Mouse (Mus musculus) spleen, postnatal 14 days (tissue): Measurements from ENCODE around the gene Cit.

Experiments used
- DNase-seq, 2 experiments: peaks; one replicate each; pipeline ENCODE4 v3.0.0; 2021 to 2022; ENCODE audit warnings: low spot score in 2 of 2

Cit gene

DNA sequence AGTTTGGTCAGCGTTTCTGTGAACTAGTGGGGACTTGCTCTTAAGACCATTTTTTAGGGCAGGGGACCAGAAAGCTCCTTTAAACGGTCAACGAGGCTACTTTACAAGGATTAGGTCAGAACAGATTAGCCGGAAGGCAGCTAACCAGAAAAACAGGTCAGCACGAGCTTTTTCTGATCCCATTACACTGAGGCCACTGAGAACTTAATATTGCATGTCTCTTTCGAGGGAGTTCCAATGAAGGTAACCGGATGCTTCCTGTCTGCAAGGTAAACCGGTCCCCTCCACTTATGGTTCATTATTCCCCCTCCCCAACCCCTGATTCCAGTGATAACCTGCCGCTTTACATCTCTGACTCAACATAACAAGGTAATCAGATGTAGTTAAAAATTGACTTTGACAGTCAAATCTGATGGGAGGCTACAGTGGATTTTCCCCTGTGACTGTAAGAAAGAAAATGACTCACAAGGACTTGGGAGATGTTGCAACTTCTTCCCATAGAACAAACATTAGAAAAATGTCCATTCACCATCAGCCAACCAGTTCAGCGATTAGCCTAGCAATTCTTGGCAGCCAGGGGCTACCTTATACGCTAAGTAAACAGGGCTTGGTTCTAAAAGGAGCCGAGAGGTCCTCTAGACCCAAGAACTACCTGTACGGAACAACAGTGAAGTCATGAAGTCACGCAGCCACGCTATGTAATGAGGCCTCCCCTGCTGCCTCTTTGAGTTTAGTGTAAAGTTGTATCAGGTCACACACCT, 164.2 kb downstream of the Cit start:
- no peak for DNase-seq

DNA sequence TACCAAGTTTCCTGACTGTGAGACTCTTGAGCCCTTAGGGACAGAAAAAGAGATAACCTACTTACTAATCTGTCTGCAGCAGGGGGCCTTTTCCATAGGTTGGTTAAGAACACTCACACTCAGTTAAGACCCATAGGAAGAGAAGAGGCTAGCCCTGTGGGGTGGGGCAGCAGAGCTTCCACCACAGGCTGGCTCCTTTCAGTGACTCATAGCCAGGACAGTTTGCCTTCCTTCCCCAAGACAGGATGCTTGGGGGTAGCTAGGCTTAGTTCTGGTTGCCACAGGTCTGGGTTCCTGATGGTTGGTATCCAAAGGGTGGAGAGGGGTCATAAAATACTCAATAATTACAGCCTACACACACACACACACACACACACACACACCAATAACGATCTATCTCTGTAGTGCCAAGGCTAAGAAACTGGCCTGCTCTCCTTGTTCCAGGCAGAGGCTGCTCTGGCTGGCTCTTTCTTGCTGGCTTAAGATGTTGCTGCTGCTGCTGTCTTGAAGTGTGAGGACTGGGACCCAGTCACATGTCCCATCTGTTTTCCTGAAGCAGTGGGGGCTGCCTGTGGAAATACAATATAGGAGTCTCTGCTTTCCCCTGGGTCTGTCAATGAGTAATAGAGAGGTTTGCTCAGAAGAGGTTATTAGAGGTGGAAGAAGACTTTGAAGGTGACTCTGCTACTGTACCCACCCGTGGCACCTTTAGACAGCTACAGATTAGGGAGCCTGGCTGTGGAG, 165.0 kb downstream of the Cit start:
- no peak for DNase-seq

DNA sequence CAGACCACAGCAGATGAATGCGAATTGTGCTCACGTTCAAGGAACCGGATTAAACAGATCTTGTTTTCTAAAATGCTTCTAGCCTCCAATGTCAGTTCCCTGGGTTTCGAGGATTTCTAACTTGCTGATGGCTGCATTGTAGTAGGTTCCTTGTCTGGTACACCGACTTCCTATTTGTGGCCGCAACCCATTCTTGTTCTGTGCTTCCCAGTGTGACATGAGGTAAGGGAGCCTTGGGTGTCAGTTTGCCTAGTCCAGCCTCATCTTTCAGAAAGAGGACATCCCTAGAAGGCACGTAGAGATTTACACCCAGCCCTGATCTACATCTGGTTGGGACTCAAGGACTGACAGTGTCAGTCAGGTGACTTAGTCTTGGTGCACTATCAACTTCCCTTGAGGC, 166.6 kb downstream of the Cit start:
- no peak for DNase-seq

- DNase-seq = no peak
Measured at GRCm38 (mm10) chr5:116012503-116012902, 167.4 kb downstream of the Cit start.

DNA sequence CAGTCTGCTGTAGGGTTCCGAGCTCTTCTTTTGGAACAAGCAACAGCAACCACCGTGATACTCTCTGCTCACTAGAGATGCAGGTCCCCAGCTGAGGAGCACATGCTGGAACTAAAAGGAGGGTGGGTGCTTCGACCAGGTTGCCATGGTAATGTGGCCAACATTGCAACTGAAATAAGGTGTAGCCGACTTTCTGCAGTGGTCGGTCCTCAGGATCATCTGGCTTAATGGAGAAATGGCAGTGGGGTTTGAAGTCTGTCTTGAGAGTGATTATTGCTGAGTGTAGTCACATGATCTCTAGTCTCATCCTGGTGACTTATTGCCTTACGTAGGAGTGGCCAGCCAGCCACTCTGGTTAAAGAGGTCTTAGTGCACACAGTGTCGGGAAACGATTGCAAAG, 168.7 kb downstream of the Cit start:
- DNase-seq = no peak

GRCm38 (mm10) chr5:116014237-116014636, 169.2 kb downstream of the Cit start:
- no peak for DNase-seq

DNA sequence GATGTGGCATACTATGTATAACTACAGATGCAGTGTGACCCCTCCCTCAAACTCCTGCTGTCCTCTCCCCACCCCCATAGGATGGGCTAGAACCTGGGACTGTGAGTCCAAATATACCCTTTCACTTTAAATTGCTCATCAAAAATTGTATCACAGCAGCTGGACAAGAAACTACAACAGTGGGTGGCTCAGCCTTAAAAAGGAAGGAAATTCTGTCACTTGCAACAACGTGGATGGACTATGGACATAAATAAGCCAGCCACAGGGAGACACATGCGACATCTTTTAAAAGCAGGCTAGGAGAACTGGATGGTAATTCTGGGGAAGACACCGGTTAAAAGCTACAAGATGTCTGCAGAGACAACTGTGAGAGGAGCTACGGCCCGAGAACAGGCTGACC, 171.5 kb downstream of the Cit start:
- no peak for DNase-seq

DNA sequence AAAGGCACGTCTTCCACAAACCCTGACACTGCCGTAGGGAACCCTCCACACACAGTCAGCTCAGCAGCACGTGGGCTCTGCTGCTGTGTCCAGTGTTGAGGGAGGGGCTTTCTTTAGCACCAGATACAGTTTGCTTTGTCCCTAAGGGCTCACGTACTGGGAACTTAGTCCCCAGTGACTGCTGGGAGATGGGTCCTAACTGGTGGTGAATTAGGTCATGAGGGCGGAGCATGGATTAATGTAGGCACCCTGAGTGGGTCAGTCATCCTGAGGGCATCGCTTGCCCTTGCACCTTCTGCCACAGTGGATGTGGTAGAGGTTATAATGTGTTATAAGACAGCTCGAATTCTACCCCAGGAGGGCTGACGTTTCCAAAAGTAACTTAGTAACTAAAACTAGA, 172.3 kb downstream of the Cit start:
- DNase-seq = no peak

GRCm38 (mm10) chr5:116018196-116018595, 173.1 kb downstream of the Cit start:
- DNase-seq = no peak

DNA sequence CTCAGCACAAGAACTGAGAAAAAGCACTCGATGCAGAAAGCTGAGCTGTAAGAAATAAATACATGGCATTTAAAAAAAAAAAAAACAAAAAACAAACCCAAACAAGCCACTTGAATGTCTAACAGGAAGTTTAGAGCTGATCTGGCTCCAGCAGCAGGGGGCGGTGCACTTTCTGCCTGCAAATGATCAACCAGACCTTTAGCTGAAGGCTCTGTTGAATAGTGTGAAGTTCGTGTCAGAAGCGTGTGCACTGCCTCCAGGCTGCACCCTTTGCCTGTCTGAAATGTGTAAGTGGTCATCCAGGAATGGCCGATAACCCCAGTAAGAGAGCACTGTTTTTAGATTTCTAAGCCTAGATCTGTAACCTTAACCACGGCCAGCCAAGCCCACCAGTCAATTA, 173.7 kb downstream of the Cit start:
- DNase-seq = no peak

GRCm38 (mm10) chr5:116019371-116019770, 174.3 kb downstream of the Cit start:
- DNase-seq = no peak

DNA sequence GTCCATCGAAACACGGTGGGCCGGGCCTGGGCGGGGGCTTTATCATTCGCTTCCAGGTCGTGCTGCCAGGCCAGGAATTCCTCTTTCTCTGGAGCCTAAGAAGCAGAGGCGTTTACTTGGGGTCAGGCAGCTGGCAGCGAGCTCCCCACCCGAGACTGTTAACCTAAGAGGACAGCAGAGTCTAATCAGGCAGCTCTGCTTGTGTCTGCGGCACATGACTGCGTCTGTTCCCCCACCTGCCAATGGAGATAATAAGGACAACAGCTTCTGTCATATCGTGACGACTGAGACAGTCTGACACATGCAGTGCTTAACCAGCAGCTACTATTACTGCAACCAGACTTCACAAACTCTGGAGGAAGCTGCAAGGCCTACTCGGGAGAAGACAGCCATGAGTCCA, 176.5 kb downstream of the Cit start:
- peak in 1 of 2 experiments; percentile 31 for DNase-seq

DNA sequence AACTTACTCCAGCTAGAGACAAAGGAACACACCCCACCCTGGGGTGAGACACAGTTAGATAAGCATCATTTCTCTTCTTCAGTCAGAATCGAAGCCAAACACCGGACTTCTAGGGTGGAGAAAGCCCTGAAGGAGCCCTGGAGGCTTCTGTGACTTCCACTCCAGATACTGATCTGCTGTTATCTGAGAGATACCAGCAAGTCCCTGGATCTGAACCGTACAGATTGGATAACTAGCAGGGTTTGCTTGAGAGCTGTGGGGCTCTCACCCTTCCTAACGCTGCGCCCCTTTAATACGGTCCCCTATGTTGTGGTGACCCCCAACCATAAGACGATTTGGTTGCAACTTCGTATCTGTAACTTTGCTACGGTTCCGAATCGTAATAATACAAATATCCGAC, 177.1 kb downstream of the Cit start:
- DNase-seq = no peak

DNA sequence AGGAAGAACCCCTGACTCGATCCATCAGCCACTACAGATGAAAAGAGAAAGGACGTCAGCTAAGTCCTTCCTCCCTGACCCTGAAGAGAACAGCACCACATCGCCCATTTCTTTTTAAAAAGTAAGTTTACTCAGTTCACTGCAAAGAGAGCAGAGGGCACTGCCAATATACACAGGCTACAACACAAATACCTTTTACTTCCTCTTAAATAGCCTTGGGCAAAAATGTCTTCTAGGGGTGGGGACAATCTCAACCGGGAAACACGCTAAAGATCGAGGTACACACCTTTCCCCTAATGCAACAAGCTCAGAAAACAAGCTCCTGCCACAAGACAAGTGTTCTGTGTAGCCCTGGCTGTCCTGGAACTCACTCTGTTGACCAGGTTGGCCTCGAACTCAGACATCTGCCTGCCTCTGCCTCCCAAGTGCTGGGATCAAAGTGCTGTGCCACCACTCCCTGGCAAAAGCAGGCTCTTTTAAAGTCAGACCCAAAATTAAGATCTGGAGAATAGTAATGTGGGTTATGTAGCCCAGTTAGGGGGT, 177.7 kb downstream of the Cit start:
- DNase-seq = no peak

GRCm38 (mm10) chr5:116023251-116023661, 178.2 kb downstream of the Cit start:
- DNase-seq = no peak

DNA sequence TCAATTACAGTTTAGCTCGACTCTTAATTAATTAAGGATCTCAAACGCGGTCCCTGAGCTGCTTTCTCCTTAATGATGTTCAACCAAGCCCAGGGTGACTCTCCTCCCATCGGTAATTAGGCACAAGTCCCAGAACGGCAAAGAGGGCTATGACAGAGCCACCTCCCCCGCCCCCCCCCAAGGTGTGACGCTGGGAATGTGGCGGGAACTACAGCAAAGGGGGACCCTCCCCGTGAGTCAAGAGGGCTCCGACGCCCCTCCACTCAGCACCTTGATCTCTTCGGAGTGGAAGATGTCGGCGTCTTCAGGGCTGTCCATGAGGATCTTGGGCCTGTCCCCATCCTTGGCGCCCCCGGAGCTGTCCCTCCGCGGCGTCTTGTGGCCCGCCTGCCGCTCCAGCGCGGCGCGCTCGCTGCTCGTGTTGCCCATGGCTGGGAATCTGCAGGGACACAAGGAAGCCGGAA, 178.8 kb downstream of the Cit start:
- no peak for DNase-seq

DNA sequence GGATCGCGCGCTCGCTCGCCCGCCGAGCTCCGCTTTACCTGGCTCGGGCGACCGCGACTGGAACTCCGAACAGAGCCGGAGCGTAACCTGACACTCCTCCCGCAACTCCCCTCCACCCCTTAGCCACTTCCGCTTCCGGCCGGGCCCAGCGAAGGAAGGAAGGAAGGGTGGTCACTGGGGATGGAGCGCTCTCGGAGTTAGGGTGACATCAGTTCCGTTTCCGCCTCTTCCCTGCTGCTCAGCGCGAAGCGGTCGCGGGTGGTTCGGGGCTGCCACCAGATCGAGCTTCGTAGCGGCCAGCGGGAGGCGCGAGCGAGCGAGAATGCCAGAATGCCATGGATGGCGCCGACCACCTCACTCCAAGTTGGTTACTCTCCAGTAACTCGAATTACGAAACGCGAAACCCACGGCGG, 179.3 kb downstream of the Cit start, which contains the start of gene Prkab1:
Prkab1 (minus strand) TSS at position 182 of the 413 bp plus-strand sequence.
- DNase-seq = peak; percentile 85 to 88

- no peak for DNase-seq
Measured at GRCm38 (mm10) chr5:116026107-116026506, 181.0 kb downstream of the Cit start.

GRCm38 (mm10) chr5:116026561-116026960, 181.5 kb downstream of the Cit start:
- DNase-seq = peak; percentile 34 to 40

GRCm38 (mm10) chr5:116029071-116029470, 184.0 kb downstream of the Cit start:
- DNase-seq = no peak

- no peak for DNase-seq
Measured at GRCm38 (mm10) chr5:116030566-116031189, 185.6 kb downstream of the Cit start.

GRCm38 (mm10) chr5:116031190-116031577, 186.1 kb downstream of the Cit start:
- peak; percentile 49 to 72 for DNase-seq
